Mouse (Mus musculus) embryo, embryonic 11 days (tissue): Measurements from ENCODE around the gene Aqp12.
"Not testable (repeated sequence)": the region's sequence is repeated elsewhere in the genome, so short reads cannot be mapped to it uniquely, and the experiment has no call there.

ENCODE experiments used
- DNase-seq: peaks from one replicate; pipeline ENCODE4 v3.0.0-alpha.2; 2015

Gene Aqp12

DNA sequence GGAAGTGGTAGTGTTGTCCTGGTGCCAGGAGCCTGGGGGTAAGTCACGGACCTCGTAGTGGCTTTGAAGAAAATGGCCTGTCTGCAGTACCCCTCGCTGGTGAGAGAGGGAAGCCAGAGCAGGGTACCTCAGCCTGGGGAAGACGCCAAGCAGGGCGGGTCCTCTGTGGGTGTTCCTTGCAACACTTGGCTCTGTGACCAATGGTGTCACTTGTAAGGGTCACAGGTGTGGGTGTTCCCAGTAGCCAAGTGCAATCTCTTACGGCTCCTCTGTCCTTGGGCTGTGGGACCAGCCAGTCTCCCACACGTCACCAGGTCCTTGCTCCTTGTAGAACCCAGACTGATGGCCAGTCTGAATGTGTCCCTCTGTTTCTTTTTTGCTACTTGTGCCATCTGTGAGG is at the start of gene Aqp12:
TSS of gene Aqp12 (plus strand) at position 274 of the 400 bp plus-strand sequence.
- no peak for DNase-seq

DNA sequence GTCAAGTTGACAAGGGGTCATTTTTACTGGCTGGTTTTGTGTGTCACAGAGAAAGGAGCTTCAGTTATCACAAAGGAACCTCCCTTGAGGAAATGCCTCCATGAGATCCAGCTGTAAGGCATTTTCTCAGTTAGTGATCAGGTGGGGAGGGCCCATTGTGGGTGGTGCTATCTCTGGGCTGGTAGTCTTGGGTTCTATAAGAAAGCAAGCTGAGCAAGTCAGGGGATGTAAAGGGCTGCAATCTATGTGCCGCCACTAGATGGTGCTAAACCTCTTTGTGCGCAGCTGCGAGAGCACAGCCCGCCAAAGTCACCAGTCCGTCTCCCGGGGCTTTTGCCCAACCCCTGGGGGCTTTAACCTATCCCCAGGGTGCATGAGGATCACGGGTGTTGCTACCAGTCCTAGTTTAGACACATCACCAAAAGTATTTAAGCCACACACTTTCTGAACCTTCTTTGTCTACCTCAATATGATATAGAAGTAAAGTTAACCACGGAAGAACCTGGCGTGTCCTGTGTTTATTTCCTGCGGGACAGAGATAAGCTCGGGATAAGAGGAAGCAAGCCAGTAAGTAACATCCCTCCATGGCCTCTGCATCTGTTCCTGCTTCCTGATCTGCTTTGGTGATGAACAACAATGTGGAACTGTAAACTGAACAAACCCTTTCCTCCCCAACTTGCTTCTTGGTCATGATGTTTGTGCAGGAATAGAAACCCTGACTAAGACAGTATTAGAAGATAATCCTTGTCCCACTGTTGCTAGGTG is 49.4 kb upstream of the Aqp12 start:
- not testable (repeated sequence) for DNase-seq

DNA sequence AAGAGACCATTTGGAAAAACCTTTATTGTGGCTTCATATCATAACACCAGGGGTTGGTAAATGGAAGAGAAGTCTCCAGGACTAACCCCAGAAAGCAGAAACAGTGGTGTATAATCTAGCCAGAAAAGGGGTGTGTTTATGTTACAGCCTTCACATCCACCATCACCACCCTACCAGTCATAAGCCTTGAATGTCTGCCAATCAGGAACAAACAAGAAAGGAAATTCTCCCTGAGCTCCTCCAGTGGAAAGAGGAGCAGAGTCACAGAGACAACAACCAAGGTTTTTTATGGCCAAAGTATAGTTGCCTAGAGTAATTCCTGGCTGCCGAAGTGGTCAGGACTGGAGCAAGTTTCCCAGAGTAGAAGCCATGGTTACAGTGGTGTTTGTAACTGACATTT is 47.1 kb upstream of the Aqp12 start:
- no peak for DNase-seq

DNA sequence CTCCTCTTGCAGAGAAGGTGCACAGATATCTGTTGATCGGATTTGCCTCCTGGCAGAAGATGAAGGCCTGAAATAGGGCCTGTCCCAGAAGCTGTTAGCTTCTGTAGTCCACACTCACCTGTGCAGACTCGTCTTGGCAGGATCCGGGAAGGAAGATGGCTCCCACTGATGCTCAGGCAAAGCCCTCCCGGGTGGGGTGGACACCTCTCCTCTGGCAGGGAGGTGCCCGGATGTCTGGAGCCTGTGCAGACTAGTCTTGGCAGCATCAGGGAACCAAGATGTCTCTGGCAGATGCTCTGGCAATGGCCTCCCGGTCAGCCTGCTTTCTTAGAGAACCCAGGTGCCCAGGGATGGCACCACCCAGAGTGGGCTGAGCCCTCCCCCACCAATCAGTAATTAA is 35.3 kb upstream of the Aqp12 start:
- DNase-seq = not testable (repeated sequence)

DNA sequence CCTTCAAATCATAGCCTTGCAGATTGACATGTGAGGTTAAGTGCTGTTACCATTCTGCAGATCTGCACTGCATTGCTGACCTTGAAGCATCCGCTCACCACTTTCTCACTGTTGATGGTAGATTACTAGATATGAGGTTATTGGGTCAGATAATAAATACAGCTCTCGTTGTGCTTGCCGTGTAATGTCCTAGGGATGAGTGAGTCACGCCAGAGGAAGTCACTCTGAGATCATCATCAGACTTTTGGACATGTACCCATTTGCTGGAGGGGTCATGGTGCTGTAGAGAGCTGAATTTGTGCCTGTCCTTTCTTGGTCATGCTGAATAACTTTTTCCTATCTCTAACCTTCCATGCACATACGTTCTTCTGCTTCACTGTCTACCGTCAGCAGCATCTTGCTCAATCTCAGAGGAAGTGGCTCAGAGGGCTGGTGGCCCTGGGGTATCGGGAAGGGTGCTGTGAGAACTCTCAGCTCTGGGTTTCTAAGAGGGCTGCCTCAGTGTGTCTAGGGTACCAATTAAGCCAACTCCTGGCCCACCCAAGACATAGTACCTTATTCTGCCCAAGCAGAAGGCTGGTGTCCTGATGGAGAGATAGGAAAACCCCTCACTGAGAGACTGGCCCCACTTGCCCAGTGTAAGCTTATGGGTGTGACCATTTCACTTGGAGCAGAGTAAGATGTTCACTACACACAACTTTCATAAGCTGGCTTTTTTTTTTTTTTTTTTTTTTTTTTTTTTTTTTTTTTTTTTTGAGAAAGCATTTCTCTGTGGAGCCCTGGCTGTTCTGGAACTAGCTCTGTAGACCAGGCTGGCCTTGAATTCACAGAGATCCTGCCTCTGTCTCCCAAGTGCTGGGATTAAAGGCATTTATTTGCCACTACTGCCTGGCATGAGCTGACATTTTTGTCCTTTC is 34.0 kb upstream of the Aqp12 start:
- no peak for DNase-seq

DNA sequence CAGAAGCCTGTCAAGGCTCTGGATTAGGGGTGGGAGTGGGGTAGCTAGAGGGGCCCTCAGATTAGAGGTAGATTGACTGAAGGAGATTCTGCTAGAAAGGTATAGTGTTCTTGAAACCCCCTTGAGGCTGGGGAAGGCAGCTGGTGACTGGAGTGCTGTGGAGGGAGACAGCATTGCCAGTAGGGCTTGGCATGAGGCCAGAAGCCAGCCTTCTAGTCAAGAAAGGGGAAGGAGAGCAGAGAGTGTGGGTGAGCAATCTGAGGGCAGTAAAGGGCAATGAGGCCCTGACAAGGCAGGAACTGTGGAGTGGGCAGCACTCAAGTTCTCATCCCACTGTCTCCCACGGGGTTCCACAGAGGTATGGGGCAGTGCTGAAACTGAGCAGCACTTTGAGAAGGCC is 33.3 kb upstream of the Aqp12 start:
- no peak for DNase-seq

DNA sequence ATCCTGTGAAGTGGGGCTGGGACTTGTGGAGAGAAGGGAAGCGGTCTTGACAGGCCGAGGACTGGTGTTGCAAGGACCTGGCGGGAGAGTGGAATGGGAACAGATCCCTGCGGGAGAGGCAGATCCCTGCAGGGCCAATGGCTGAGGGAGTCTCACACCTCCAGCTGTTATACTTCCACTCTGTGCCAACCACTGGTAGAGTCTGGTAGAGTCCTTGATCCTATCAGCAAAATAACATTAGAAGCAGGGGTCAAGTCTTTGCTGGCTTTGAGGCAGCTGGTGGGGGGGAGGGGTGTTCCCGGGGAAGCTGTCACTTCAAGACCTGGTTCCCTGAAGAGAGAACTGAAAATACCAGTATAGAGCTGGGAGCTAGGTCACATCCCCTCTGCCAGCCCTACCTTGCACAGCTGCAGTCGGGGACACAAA is 30.0 kb upstream of the Aqp12 start:
- no peak for DNase-seq

DNA sequence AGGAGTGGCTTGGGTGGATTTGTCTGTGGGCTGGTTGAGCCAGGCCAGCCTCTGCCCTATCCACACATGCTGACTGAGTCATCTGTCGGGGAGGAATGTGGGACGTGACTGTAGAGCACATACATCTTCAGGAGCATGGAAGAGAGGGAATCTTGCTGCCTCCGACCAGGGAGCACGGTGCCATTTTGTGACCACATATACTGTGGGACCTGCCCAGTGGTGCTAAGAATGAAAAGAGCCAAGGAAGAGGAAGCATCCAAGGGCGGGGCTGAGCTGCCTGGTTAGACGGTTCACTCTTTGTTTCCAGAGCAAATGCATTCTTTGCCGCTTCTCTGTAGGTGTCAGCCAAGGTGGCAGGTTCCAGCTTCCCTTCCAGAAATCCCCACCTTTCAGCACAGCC is 27.5 kb upstream of the Aqp12 start:
- DNase-seq = no peak

DNA sequence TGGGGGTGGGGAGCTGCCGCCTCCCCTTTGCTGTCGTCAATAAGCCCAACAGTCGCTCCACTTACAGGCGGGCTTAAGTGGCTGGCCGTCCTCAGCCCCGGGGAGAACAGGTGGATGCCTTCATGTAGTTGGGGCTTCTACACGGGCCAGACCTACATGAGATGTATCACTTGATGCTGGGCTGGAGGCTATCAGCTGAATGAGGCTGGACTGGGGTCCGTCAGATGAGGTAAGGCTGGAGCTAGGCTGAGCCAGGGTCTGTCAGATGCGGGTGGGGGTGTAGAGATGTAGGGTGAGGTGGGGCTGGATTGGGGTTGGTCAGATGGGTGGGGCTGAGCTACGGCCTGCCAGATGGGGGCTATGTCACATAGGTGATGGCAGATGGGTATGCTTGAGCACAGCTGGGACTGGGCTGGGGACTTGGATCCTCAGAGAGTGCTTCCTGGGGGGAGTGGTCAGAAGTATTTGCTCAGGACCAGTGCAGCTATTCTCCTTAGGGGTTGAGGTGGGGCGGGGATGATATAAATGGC is 27.0 kb upstream of the Aqp12 start:
- no peak for DNase-seq

DNA sequence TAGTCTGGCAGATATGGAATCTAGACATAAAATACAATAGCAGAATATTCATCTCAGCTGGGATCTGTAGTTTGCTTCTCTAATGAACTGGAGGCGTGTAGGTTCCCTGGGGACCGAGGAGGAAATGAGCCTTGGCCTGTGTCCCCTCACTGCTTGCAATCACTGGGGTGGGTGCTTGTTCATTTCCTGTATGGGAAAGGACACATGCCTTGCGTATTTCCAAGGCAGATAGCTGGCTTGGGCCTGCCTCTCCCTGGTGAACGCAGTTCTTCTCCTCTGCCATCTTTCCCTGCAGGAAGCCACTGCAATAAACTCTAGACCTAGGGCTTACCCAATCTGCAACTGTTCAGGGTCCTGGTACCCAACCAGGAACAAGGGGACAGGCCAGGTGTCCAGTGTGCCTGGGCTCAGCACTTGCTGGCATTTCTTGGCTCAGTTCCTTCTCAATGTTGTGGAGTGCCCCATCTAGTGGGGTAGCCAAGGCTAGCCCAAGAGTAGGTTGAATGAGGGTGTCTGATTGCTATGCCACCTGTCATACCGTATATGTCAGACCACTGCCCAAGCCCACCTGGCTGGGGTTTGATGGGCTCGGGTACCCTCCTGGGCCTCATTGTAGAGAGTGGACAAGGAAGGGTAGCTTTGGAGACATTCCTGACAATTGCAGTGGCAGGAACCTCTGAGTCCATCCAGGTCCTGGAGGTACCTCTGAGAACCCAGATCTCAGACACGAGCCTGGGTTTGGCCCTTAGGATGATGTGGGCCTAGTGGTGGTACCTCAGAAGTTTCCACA is 24.9 kb upstream of the Aqp12 start:
- DNase-seq = no peak

DNA sequence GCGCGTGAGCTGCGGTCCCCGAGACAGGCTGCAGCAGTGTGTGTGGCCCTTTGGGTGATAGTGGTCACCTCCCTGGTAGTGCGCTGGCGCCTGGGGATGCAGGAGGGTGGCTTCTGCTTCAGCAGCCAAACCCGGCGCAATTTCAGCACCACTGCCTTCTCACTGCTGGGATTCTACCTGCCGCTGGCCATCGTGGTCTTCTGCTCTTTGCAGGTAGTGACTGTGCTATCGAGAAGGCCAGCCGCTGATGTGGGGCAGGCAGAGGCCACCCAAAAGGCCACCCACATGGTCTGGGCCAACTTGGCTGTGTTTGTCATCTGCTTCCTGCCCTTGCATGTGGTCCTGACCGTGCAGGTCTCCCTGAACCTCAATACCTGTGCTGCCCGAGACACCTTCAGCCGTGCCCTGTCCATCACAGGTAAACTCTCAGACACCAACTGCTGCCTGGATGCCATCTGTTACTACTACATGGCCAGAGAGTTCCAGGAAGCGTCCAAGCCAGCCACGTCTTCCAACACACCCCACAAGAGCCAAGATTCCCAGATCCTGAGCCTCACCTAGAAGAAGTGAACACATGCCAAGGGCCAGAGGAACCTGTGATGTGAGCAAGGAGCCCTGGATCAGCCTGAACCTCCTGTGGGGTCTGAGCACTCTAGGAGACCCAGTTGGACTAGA is 23.1 kb upstream of the Aqp12 start:
- no peak for DNase-seq

DNA sequence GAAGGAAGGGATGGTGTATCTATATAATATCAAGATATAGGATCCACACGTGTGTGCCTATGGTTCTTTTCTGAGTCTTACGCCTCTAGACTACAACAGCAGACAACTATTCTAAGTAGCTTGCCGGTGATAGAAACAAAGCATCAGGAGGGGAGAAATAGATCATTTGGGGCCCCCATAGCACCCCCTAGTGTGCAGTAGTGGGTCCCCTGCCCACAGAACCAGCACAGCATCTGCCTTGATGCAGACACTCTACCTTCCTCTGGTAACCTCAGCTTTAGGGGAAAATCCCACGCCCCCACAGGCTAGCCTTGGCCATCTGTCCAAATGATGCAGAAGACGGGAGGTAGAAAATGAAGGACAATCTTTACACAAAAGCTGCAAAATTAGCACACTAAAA is 21.1 kb upstream of the Aqp12 start:
- DNase-seq = no peak

DNA sequence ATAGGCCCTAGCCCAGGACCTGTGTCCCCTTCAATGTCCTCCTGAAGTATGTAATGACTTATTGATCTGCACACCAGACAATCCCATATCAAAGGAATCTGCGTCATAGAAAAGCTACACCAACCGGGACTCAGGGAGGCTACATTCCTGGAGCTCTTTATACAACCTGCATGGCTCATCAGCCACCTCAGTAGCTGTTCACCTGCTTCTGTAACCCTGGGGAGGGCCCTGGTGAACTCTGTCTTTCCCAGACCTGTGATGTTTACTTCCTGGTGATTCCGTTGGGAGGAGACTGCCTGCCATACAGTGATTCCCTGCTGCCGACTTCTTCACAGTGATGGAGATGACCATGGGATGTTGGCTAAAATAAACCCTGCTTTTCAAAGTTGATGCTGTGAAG is 17.2 kb upstream of the Aqp12 start:
- DNase-seq = no peak

DNA sequence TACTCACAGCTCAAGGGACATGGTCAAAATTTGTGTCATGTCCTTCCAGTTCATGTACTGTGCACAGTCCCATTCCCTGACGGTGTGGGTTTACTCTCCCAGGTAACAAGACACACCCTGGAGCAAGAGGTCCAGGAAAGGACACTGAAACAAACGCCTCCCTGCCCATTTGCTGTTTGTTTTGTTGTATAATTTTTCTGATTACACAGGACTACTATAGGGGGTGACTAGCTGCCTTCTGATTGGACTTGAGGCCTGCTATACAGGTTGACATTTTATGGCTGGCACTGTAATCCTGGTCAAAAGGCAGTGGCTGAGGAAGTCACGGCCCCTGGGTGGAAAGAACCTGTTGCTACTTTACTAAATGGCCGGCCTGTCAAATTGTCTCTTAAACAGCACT is 16.2 kb upstream of the Aqp12 start:
- DNase-seq = no peak

DNA sequence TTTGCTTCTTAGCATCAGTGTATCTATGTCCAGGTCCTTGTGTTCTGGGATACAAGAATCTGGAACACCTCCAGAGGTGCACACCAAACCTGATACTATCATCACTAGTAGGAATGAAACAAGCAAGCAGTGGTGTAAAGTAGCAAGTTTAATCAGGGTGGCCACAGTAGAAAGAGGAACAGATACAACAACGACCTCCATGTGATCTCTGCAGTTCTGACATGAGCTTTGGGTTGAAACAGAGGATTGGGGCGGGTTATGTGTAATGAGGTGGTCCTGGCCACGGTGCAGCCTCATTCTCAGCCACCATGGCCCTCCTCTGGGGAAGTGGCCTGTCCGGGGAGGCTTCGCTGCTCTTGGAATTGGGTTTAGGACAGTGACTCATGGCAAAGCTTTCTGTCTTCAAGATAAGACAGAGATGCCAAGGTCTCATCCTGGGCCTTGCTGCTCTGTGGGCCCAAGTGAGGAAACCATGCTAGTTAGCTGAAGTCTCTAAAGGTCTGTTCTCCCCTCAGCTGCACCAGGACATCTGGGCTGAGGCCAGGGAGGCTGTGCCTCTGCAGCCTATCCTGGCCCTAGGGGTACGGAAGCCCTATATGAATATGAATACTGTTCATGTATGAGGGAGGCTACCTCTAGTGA is 13.8 kb upstream of the Aqp12 start:
- DNase-seq = no peak

DNA sequence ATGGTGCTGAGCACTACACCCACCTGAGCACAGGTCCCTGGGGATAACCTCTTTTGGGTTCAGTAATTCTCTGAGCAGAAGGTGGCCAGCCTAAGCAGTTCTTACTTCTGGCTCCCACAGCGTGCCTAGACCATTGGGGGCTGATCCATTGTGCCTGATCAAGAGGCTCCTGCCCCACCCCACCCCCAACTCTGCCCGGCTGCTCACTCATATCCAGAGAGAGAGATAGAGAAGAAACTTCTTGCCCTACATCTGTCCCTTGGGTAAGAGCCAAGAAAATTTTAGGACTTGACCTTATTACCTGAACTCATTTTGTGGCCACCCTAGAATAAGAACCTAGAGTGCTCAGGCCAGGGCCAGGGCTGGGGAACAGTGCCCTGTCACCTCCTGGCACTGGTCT is 13.3 kb upstream of the Aqp12 start:
- no peak for DNase-seq

DNA sequence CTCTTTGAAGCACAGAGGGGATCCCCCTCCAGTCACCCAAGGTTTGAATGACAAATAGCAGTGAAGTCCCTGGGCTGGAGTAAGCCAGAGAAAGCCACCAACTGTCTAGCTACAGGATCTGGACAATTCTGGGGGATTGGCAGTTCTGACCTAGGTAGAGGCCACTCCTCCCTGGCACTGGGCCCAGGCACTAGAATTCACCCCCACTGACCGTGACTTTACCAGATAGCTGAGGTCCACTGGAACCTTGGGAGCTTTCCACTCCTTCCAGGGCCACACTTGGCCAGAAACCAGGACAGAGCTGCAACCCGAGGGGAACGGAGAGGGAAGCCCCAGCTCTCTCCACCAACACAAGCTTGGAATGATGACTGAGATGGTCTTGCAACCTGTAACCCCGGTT is 3.1 kb downstream of the Aqp12 start:
- DNase-seq = no peak

DNA sequence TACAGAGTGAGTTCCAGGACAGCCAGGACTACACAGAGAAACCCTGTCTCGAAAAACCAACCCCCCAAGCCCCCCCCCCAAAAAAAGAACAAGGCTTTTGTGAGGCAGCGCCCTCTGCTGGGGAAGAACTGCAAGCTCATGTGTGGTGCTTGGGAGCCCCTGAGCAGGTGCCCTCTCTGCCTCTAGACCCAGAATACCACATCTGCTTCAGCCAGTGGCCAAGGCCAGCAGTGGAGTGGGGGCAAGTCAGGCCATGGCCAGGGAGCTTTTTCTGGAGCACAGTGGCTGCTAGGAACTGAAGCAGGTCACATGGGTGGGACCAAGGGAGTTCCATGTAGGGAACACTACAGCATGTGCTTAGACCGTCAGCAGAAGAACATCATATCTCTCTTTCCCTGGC is 4.6 kb downstream of the Aqp12 start:
- peak; percentile 43 for DNase-seq

DNA sequence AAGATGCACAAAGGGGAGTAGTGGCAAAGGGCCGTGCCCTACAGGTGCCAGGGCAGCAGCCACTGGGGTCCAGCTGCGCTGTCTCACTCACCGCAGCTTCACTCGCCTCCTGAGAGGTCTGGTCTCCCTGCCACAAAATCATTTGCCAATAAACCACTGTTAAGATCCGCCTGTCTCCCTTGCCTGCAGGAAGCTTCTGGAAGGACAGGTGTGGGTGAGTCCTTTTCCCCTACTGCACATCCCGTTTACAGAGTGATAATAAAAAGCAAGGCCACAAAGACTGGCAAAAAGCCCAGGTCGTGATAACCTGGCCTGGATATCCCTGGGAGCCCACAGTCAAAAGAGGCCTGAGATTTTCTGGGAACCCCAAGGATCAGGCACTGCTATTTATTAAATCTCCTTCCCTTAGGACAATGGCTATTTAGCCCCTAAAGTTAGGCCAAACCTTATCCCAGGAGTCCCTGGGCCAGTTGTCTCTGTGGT is 6.0 kb downstream of the Aqp12 start:
- DNase-seq = no peak

DNA sequence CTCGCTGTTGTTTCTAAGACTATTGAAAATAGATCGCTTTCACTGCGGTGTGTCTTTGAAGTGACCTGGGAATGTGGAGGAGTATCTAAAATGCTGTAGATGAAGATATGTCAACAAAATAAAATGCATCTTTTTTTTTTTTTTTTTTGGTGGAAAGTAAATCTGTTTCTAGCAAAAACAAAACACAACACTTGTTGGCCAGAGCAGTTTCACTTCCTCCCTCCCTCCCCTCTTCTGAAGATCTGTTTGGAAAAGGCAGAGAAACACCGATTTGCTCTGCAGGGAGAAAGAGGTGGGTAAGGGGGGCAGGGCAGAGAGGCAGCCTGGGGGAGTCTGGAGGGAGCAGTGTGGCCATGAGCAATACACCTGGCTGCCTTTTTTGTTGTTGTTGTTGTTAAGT is 7.2 kb downstream of the Aqp12 start:
- no peak for DNase-seq

DNA sequence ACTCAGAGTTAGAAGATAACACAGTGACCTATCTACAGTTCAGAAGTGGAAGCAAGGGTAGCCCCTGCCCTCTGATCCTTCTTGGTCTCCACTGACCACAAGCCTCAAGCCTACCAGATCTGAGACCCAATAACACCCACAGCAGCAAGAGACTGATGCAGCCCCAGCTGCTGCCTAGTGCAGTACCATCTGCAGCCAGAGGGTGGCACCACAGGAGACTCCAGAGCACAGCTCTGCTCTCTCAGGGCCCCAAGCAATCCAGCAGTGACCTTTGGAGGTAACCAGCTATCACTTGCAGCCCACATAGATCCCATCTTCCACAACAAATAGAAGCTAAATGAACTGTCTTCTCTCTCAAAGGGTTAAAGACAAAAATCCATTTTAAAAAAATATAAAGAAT is 8.3 kb downstream of the Aqp12 start:
- peak; percentile 72 for DNase-seq

DNA sequence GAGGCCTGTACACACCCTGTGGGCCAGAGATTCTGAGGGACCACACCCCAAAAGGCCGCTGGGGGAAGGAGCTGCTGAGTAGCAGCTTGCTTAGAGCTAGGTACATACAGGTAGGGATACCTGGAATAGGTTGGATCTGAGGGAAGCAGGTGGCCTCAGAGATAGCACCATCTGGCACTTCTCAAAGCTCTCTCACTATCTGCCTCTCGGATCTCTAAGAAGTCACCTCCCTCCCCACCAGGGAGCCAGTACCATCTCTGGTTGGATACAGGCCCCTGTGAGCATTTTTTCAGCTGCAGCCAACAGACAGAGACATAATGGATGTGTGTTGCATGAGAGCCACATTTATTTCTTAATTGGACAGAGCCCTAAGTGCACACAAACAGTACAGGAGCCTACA is 9.0 kb downstream of the Aqp12 start:
- DNase-seq = no peak
